Mouse (Mus musculus) kidney, postnatal 0 days (tissue): ENCODE data around the gene Atf6. TPM values are rescaled to one million over a fixed set of nuclear protein-coding genes. Genes with fewer than 3 reads are reported as not detected.

ENCODE experiments used
- ATAC-seq: fragments of 200-750 bp; cut with Nextera tagmentation; replicated peaks from 2 replicates; pipeline ENCODE4 v1.8.0; 2017; ENCODE audit warnings: low read depth, moderate number of reproducible peaks, moderate TSS enrichment, moderate library complexity; ENCODE audit not compliant: low FRiP score
- DNase-seq: peaks from one replicate; pipeline ENCODE4 v3.0.0-alpha.2; 2016; ENCODE audit warnings: low spot score
- H3K27ac ChIP-seq: fragments of 300-500 bp; sonication (generic); 2 replicates; pipeline ENCODE4 v1.5.1; 2014; ENCODE audit warnings: mild to moderate bottlenecking
- H3K27me3 ChIP-seq: fragments of 300-500 bp; sonication (generic); 2 replicates; pipeline ENCODE4 v1.6.1; 2014; ENCODE audit warnings: low read length, mixed read lengths; ENCODE audit not compliant: insufficient read depth
- H3K36me3 ChIP-seq: fragments of 300-500 bp; sonication (generic); 2 replicates; pipeline ENCODE4 v1.6.1; 2014; ENCODE audit warnings: low read length, mixed read lengths; ENCODE audit not compliant: insufficient read depth
- H3K4me1 ChIP-seq: fragments of 300-500 bp; sonication (generic); replicated peaks from 2 replicates; pipeline ENCODE4 v1.6.1; 2014; ENCODE audit warnings: antibody characterized with exemption, low read length, mixed read lengths; ENCODE audit not compliant: insufficient read depth
- H3K4me2 ChIP-seq: fragments of 300-500 bp; sonication (generic); 2 replicates; pipeline ENCODE4 v1.6.1; 2014; ENCODE audit warnings: mild to moderate bottlenecking, low read length, moderate library complexity, mixed read lengths
- H3K4me3 ChIP-seq: fragments of 300-500 bp; sonication (generic); replicated peaks from 2 replicates; pipeline ENCODE4 v1.5.1; 2014; ENCODE audit warnings: low read depth, low read length
- H3K9ac ChIP-seq: fragments of 300-500 bp; sonication (generic); 2 replicates; pipeline ENCODE4 v1.6.1; 2014; ENCODE audit warnings: low read depth, low read length
- H3K9me3 ChIP-seq: fragments of 300-500 bp; sonication (generic); replicated peaks from 2 replicates; pipeline ENCODE4 v1.6.1; 2016; ENCODE audit warnings: low read length, inconsistent platforms, mixed read lengths
- CTCF ChIP-seq: IDR thresholded peaks from 2 replicates; pipeline ENCODE4 v1.5.1; 2016; ENCODE audit warnings: antibody characterized with exemption, low read depth, mild to moderate bottlenecking, moderate library complexity
- WGBS: fragments of 180-500 bp; shearing (Covaris S2); extraction: QIAGEN DNeasy Blood & Tissue Kit; methylation state at CpG from one replicate; pipeline ENCODE4 v1.1.7; 2014; 5-methylcytosine and 5-hydroxymethylcytosine counted together
- polyA plus RNA-seq: library from polyadenylated mRNA; unstranded; fragments of >200 nt; fragmentation: Nextera tagmentation; extraction: Ambion mirVana; gene quantifications from 2 replicates; pipeline ENCODE4 v1.2.1, GENCODE M21; 2015

Atf6 gene
- polyA plus RNA-seq, 1 experiment from 2014 or later = 8.6 TPM

DNA sequence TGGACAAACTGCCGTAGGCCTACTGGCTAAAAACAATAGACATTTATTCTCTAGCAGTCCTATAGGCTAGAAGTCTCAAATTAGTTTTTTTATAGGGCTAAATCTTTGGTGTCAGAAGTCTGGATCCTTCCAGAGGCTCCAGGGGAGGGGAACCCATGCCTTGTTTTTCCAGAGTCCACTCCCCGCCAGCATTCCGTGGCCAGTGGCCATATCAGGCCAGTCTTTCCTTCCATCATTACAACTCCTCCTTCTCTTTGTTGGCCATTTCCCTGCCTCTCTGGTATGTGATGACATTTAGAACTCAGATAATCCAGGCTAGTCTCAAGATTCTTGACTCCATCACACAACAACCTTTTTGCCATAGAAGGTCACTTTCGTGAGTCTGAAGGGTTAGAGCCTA lies 189.9 kb downstream of the Atf6 start:
- ATAC-seq = no peak
- 84% methylated on average over 4 of the region's 4 CpGs for WGBS
- Histone ChIP-seq H3K27ac (no peak overlapping the region), H3K9me3 (no peaks in the 10 kb centered on the region), H3K9ac (no peak overlapping the region), H3K4me3 (no peak overlapping the region), H3K36me3 (no peaks in the 10 kb centered on the region), H3K4me1 (no peaks in the 10 kb centered on the region), H3K4me2 (no peak overlapping the region), H3K27me3 (no peaks in the 10 kb centered on the region)
- TF ChIP-seq CTCF = no peak
- no peak for DNase-seq

DNA sequence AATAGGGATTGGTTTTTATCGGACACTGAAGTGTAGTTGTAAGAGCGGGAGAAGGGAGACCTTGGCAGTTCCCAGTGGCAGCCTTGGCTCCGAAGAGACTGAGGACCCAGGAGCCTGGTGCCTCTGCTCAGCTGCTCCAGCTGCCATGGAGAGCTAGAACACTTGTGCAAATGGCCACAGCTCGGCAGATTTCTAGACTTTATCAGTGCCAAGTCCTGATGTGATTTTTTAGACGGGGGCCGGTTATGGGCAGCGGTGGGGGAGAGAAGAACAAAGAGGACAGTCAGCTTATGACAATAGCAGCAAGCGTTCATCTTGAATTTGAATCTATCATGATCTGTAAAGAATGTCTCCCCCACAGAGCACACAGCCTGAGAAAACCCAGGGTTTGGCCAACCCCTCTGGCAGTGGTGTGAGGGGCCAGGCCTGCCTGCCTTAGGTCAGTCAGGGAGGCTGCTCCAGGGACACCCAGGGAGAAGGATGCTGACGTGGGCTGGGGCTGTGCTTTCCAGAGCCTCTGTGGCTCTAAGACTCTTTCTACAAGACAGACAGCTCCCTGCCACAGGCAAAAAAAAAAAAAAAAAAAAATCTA lies 193.3 kb downstream of the Atf6 start:
- H3K27me3 ChIP-seq = no peaks in the 10 kb centered on the region
- H3K4me1 ChIP-seq = no peaks in the 10 kb centered on the region
- no peaks in the 10 kb centered on the region for H3K9me3 ChIP-seq
- 76% methylated on average over 9 of the region's 9 CpGs for WGBS
- no peak overlapping the region for H3K4me2 ChIP-seq
- no peak overlapping the region for H3K4me3 ChIP-seq
- H3K9ac ChIP-seq = no peak overlapping the region
- DNase-seq = no peak
- no peaks in the 10 kb centered on the region for H3K36me3 ChIP-seq
- H3K27ac ChIP-seq = no peak overlapping the region
- ATAC-seq = no peak
- no peak for TF ChIP-seq CTCF

DNA sequence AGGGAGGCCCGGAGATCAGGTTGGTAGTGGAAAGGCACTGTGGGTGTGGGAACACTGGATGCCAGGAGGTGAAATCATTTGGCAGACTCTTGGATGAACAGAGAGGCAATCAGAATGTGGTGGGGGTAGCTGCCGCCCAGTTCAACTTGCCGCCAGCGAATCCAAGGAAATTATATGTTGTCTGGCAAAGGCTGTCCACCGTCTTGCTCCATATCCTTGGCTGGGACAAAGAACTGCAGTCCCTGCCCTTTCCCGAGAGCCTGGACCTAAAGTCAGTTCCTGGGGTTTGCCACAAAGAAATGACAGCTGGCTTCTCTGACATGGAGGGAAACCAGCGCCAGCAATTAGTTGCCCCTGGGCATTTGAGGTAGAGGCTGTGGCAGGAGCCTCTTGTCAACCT lies 202.4 kb downstream of the Atf6 start:
- H3K9ac ChIP-seq = no peak overlapping the region
- H3K36me3 ChIP-seq = no peaks in the 10 kb centered on the region
- H3K4me3 ChIP-seq = no peak overlapping the region
- no peaks in the 10 kb centered on the region for H3K27me3 ChIP-seq
- WGBS = 89% methylated on average over 7 of the region's 7 CpGs
- no peaks in the 10 kb centered on the region for H3K4me1 ChIP-seq
- no peak for TF ChIP-seq CTCF
- H3K9me3 ChIP-seq = no peaks in the 10 kb centered on the region
- no peak overlapping the region for H3K27ac ChIP-seq
- ATAC-seq (no peak), DNase-seq (no peak)
- H3K4me2 ChIP-seq = no peak overlapping the region

DNA sequence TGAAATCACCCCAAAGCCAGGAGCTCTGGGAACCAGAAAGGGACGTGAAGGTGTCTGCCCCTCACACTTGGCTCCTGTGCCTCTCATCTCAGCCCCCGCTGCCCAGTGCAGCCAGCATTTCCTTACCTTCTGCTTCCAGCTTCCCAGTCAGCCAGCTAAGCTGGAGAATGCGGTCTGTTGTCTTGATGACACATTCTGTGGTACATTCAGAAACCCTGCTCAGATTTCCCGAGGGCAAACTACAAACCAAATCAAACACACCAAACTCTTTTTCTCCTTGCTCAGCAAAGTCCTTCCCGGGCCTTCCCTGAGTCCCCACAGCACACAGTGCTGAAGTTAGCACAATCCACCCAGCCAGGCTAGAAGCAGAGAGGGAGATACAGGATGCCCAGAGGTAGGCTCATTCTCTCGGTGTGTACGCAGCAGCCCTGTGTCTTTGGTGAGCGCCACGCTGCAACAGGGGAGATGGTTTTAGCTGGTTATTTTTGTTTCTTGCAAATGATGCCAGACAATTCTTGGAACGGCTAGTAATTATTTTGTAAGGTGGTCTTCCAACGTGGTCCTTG lies 202.9 kb downstream of the Atf6 start:
- H3K4me1 ChIP-seq = no peaks in the 10 kb centered on the region
- no peaks in the 10 kb centered on the region for H3K27me3 ChIP-seq
- H3K36me3 ChIP-seq = no peaks in the 10 kb centered on the region
- no peak overlapping the region for H3K27ac ChIP-seq
- no peak overlapping the region for H3K4me3 ChIP-seq
- no peak for DNase-seq
- H3K9ac ChIP-seq = no peak overlapping the region
- H3K9me3 ChIP-seq = no peaks in the 10 kb centered on the region
- 83% methylated on average over 11 of the region's 11 CpGs for WGBS
- TF ChIP-seq CTCF = no peak
- no peak overlapping the region for H3K4me2 ChIP-seq
- no peak for ATAC-seq

DNA sequence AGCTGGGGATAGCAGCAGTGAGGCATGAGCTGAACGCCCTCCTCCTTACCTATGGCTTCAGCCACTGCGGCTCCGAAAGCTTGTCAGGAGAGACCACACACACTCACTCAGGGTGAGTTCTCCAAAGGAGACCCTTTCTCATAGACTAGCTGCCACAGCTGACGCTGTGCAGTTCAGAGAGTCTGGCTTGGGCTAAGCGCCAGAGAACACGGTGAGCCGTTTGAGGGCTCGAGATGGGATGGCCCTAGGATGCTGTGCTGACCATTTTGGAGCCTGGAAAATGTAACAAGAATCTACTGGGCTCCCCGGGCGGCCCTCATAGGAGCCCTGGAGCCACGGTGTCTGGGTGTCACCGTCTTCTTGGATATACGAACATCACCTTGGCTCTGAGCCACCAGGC lies 208.3 kb downstream of the Atf6 start:
- WGBS = 76% methylated on average over 13 of the region's 13 CpGs
- no peaks in the 10 kb centered on the region for H3K9me3 ChIP-seq
- H3K27ac ChIP-seq = no peak overlapping the region
- no peak overlapping the region for H3K9ac ChIP-seq
- DNase-seq (no peak), ATAC-seq (no peak)
- TF ChIP-seq CTCF = no peak
- no peak overlapping the region for H3K4me2 ChIP-seq
- no peaks in the 10 kb centered on the region for H3K36me3 ChIP-seq
- no peaks in the 10 kb centered on the region for H3K4me1 ChIP-seq
- no peak overlapping the region for H3K4me3 ChIP-seq
- H3K27me3 ChIP-seq = no peaks in the 10 kb centered on the region

DNA sequence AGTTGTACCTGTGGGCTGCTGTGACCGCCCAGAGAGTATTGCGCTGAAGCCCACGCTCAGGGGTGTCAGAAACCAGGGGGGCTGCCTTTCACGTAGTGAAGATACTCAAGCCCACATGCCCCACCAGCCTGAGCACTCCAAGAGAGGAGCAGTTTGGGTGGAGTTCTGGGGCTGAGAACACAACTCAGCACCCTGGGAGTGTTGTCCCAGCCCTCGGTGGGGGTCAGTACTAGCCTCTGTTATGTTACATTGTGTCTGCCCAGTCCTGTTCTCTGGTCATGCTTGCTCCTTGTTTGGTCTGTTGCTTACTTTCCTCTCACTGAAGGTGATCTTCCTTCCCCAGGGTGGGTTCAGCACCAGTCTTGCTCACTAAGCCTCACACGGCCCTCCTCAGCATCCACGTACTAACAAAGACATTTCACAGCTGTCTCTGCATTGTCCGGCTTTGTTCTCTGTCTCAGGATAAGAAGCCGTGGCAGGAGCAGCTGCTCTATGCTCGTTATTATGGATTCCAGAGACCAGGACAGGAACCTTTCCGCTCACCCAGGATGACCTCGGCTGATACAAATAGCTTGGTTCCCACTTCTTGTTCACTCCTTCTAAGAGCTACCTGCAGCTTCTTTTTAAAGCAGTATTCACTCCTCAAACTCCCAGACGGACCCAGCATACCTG lies 209.8 kb downstream of the Atf6 start:
- WGBS = 58% methylated on average over 13 of the region's 13 CpGs
- Histone ChIP-seq H3K4me1 (no peaks in the 10 kb centered on the region), H3K4me2 (no peak overlapping the region), H3K27me3 (no peaks in the 10 kb centered on the region), H3K9me3 (no peaks in the 10 kb centered on the region), H3K4me3 (no peak overlapping the region), H3K27ac (no peak overlapping the region), H3K36me3 (no peaks in the 10 kb centered on the region), H3K9ac (no peak overlapping the region)
- ATAC-seq = no peak
- no peak for DNase-seq
- no peak for TF ChIP-seq CTCF

DNA sequence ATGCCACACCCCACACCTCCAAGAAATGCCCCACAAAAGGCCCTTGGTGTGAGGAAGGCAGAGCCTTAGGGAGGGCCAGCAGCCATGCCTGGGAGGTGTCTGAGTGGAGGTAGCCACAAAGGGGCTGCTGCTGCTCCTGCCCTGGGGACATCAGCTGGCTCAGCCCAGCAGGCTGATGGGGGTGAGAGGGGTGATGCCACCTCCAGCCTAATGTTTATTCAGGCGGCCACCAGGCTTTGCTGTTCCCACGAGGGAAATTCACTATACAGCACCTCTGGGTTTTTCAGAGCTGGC lies 210.4 kb downstream of the Atf6 start:
- no peak for TF ChIP-seq CTCF
- no peaks in the 10 kb centered on the region for H3K36me3 ChIP-seq

More for the DNA sequence above, 210.4 kb downstream of the Atf6 start:
- ATAC-seq = no peak
- H3K9ac ChIP-seq = no peak overlapping the region
- no peak overlapping the region for H3K4me3 ChIP-seq
- H3K27me3 ChIP-seq = no peaks in the 10 kb centered on the region
- DNase-seq = no peak
- no peaks in the 10 kb centered on the region for H3K9me3 ChIP-seq
- H3K27ac ChIP-seq = no peak overlapping the region
- WGBS = 36% methylated on average over 2 of the region's 2 CpGs
- H3K4me2 ChIP-seq = no peak overlapping the region
- no peaks in the 10 kb centered on the region for H3K4me1 ChIP-seq
